Mouse (Mus musculus): ENCODE data around the gene Tymp.

Tymp gene

GRCm38 (mm10) chr15:89373762-89374248 is 3.0 kb downstream of the Tymp start, which contains the start of gene Sco2:
TSS of gene Sco2 (minus strand) at chr15:89373846.
- DNase-seq (ENCODE audit: low read depth, low spot score): peak; percentile 94

- DNase-seq (ENCODE audit: low read depth, low spot score): peak; percentile 83
These were observed 3.6 kb downstream of the Tymp start for GRCm38 (mm10) chr15:89373027-89373761.

GRCm38 (mm10) chr15:89372536-89372935 is 4.3 kb downstream of the Tymp start:
- DNase-seq (ENCODE audit: low read depth, low spot score): no peak

GRCm38 (mm10) chr15:89372068-89372467 is 4.8 kb downstream of the Tymp start:
- no peak for DNase-seq (ENCODE audit: low read depth, low spot score)

- DNase-seq (ENCODE audit: low read depth, low spot score): no peak
These were observed 11.7 kb downstream of the Tymp start for GRCm38 (mm10) chr15:89365141-89365551.

- DNase-seq (ENCODE audit: low read depth, low spot score): no peak
These were observed 13.8 kb downstream of the Tymp start for GRCm38 (mm10) chr15:89363051-89363450.

DNA sequence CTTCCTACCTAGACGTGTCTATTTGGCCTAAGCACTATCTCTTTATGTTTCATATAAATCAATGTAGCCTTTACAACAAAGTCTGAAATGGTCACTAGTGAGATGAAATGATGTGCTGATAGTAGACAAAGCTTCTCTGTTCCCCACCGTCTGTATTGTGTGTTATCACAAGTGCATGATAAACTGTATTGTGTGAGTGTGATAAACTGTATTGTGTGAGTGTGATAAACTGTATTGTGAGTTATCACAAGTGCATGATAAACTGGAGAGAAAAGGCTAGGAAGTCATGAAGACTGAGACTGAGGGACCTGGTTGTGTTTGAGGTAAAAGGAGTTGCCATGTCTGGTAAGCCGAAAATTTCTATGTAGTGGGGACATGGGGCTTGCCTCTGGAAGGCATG is 18.1 kb downstream of the Tymp start:
- DNase-seq (ENCODE audit: low read depth, low spot score): no peak

DNA sequence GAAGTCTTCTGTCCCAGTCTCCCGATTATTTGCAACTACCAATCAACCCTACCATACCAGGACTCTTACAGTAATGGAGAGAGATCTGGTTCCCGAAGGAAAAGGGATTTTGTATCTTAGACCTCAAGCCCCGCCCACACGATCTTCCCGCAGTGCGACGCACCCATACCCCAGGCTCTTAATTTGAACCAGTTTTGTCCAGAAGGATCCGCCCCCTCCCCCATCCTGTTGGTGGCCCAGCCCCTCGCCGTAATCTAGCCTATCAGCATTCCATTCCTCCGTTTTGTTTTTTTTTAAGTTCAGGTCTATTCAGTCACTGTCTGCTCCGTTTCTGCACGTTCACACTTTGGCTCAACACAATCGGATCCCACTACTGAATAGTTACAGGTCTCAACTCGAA is 20.5 kb downstream of the Tymp start:
- peak; percentile 94 for DNase-seq (ENCODE audit: low read depth, low spot score)

- peak; percentile 97 for DNase-seq (ENCODE audit: low read depth, low spot score)
These were observed 21.3 kb downstream of the Tymp start, which contains the start of the genes Lmf2 and Ncaph2 for GRCm38 (mm10) chr15:89355241-89356187. TSS of gene Lmf2 (minus strand) at chr15:89355659. TSS of gene Ncaph2 (plus strand) at chr15:89355719.

DNA sequence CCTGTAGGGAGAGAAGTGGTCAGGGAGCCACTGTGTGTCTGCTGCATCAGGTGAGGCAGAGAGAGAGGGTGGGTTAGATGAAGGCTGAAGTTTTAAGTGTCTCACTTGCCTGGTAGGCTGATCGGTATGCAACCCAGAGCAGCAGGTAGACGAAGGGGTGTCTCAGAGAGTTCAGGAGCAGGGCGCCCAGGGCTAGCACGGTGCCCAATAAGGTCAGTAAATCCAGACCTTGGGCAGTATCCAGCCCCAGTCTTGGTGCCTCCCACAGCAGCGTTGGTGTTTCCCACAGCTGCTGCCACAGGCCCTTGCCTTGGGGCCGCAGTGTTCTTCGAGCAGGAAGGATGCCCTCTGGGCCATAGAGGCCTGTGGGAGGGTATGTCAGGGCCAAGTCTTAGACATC is 22.4 kb downstream of the Tymp start:
- no peak for DNase-seq (ENCODE audit: low read depth, low spot score)

DNA sequence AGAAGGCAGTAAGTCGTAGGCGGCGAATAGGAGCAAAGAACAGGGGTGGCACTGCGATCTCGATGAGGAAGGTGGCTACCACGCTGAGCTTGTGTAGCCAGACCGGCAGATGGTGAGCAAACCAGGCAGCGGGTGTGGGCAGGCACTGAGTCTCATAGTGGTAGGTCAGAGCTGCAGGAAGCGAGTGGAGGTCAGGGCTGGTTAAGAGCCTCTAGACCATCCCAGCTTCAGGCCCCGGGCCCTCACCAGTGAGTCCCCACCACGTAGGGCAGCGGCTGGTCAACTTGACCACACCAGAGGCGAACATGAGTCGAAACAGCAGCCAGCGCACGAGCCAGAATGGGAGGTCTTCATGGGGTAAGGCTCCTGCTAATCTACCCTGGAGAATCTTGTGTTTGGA is 23.0 kb downstream of the Tymp start:
- no peak for DNase-seq (ENCODE audit: low read depth, low spot score)

DNA sequence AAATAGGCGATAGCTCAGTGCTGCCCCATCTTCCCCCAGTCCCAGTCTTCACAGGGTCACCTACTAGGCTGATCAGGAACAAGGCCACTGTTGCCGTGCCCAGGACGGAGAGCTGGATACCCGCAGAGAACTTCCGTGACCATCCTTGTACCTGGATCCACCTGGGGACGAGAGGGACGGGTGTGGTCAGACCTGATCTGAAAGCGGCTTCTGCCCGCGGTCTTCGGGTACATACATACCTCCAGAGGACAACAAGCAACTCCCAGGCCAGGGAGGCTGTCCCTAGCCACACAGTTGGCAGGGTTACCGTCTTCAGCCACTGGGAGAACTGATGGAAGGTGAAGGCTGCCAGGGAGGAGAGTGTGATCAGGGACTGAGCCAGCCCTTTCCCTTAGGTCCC is 24.0 kb downstream of the Tymp start:
- no peak for DNase-seq (ENCODE audit: low read depth, low spot score)

DNA sequence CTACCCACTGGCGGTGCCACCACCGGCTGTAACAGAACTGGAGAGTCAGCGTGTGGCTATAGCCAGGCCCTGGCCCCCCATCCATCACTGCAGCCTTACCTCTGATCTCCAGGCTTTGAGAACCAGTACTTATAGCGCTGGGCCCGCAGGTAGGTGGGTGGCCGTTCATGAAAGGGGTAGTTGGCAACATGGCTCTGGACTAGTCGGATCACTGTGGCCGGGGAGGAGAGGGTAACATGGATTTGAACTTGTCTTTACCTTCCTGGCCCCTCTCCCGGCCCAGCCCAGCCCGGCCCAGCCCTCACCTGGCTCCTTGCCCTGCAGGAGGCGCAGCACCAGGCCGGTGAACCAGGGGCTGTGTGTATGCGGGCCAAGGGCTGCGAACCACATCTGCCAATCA is 24.8 kb downstream of the Tymp start:
- DNase-seq (ENCODE audit: low read depth, low spot score): no peak

- no peak for DNase-seq (ENCODE audit: low read depth, low spot score)
These were observed 25.5 kb downstream of the Tymp start for GRCm38 (mm10) chr15:89351302-89351701.

DNA sequence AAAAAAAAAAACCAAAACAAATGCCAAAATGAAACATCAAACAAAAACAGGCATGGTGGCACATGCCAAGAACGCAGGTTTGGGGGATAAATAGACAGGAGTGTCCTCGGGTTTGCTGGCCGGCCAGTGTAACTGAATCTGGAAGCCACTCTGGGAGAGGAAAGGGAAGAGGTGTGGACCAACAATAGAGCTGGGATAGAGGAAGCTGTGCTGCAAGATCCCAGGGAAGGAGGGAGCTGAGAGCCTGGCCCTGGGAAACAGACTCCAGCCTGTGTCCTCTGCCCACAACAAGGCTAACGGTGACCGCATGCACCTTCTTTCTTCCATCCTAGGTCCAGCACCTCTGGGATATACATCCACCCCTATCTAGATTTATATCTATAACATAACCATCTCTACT is 26.4 kb downstream of the Tymp start:
- no peak for DNase-seq (ENCODE audit: low read depth, low spot score)

DNA sequence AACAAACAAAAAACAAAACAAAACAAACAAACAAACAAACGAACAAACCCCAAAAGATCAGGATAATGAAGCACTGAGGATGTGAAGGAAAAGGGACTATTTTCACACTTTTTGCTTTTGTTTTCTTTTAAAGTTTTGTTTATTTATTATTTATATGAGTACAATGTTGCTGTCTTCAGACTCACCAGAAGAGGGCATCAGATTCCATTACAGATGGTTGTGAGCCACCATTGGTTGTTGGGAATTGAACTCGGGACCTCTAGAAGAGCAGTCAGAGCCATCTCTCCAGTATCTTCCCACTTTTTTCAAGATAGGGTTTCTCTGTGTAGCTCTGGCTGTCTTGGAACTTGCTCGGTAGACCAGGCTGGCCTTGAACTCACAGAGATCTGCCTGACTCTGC is 33.5 kb downstream of the Tymp start:
- no peak for DNase-seq (ENCODE audit: low read depth, low spot score)

- DNase-seq (ENCODE audit: low read depth, low spot score): no peak
These were observed 35.2 kb downstream of the Tymp start for GRCm38 (mm10) chr15:89341678-89342077.

- DNase-seq (ENCODE audit: low read depth, low spot score): no peak
These were observed 36.7 kb downstream of the Tymp start for GRCm38 (mm10) chr15:89340136-89340535.

- DNase-seq (ENCODE audit: low read depth, low spot score): no peak
These were observed 37.1 kb downstream of the Tymp start for GRCm38 (mm10) chr15:89339696-89340095.

- no peak for DNase-seq (ENCODE audit: low read depth, low spot score)
These were observed 40.4 kb downstream of the Tymp start for GRCm38 (mm10) chr15:89336422-89336821.

DNA sequence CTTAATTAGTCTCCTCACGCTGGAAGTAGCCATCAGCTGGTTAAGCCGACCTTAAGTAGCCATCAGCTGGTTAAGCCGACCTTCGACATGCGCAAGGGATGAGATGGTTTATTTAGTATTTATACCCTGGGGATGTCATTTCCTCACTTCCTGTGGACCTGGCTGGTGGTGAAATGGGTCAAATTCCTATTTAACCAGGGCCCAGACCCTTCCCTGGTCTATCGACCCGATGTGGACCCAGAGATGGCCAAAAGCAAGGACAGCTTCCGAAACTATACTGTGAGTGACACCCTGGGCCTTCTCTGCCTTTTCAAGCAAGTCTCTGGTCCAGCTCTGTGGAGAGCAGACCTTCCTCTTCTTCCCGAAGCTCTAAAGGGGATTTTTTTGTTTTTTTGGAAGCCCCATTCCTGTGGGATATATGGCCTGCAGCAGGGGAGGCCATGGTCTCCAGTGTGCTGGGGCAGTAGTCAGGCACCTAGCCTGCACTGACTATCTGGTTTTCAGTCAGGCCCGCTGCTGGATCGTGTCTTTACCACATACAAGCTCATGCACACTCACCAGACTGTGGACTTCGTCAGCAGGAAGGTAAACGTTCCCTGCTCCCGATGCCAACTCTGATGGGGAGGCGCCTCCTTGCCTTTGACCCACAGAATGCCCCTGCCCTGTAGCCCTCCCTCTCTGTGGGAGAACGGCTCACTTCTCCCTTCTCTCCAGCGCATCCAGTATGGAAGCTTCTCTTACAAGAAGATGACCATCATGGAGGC is 41.9 kb downstream of the Tymp start:
- DNase-seq (ENCODE audit: low read depth, low spot score): no peak

GRCm38 (mm10) chr15:89334271-89334670 is 42.6 kb downstream of the Tymp start, which contains the start of gene Miox:
TSS of gene Miox (plus strand) at chr15:89334398.
- no peak for DNase-seq (ENCODE audit: low read depth, low spot score)

Measured in mesoderm, embryonic 11.5 days (tissue).